Comparison of ENCODE assay signal across 8 mouse cellular contexts in genomic region chr4:107178830-107179490, GRCm38 (mm10). TPM values are rescaled to one million over a fixed set of nuclear protein-coding genes. Genes with fewer than 3 reads are reported as not detected.
DNase-seq lines count a peak whose midpoint lies in the region; ATAC-seq and TF ChIP-seq lines count a peak whose summit lies in the region.

TSS of gene Tceanc2 (minus strand) at chr4:107179116.

- peaks cover 8% of the 10 kb centered on the region for H3K36me3 ChIP-seq in C2C12 (ENCODE audit: control insufficient read depth, insufficient read depth)
- H3K36me3 ChIP-seq in heart, embryonic 14.5 days (ENCODE audit: control insufficient read depth, insufficient read depth, low read length) = peaks cover 23% of the 10 kb centered on the region
- H3K36me3 ChIP-seq in liver, embryonic 14.5 days (replicated peaks; ENCODE audit: control insufficient read depth, insufficient read depth, low read depth) = no peaks in the 10 kb centered on the region; the same call in 1 of the 2 replicates
- H3K36me3 ChIP-seq in stomach, embryonic 16.5 days (ENCODE audit: control insufficient read depth, insufficient read depth, low read length) = no peaks in the 10 kb centered on the region

- H3K9me3 ChIP-seq in heart, embryonic 14.5 days (ENCODE audit: control insufficient read depth, low read length) = no peaks in the 10 kb centered on the region
- no peaks in the 10 kb centered on the region for H3K9me3 ChIP-seq in liver, embryonic 14.5 days (ENCODE audit: control insufficient read depth, low read length)
- H3K9me3 ChIP-seq in stomach, embryonic 16.5 days (replicated peaks; ENCODE audit: control insufficient read depth, low read length) = no peaks in the 10 kb centered on the region

- no peaks in the 10 kb centered on the region for H3K27me3 ChIP-seq in C2C12 (ENCODE audit: control insufficient read depth, insufficient read depth, insufficient read length)
- H3K27me3 ChIP-seq in heart, embryonic 14.5 days (ENCODE audit: control insufficient read depth, insufficient read depth, low read length) = no peaks in the 10 kb centered on the region
- no peaks in the 10 kb centered on the region for H3K27me3 ChIP-seq in liver, embryonic 14.5 days (ENCODE audit: control insufficient read depth, insufficient read depth, low read length)
- H3K27me3 ChIP-seq in stomach, embryonic 16.5 days (ENCODE audit: control insufficient read depth, insufficient read depth, low read length) = no peaks in the 10 kb centered on the region

- ATAC-seq in heart, embryonic 14.5 days (ENCODE audit: insufficient number of reproducible peaks, insufficient read depth, low FRiP score, low read depth) = peak; percentile 54
- peak; percentile 47 for ATAC-seq in liver, embryonic 14.5 days (ENCODE audit: insufficient read depth)
- ATAC-seq in stomach, embryonic 16.5 days (ENCODE audit: insufficient read depth, low FRiP score) = peak; percentile 4; the same call in 1 of the 2 replicates

- H3K9ac ChIP-seq in heart, embryonic 14.5 days (ENCODE audit: low read length) = peak within 1 kb of the TSS; percentile 94
- peak within 1 kb of the TSS; percentile 88 for H3K9ac ChIP-seq in liver, embryonic 14.5 days (replicated peaks)
- peak within 1 kb of the TSS; percentile 91 for H3K9ac ChIP-seq in stomach, embryonic 16.5 days (ENCODE audit: low read length)

- peak within 1 kb of the TSS; percentile 97 for H3ac ChIP-seq in C2C12 (ENCODE audit: control insufficient read depth, insufficient read length, low read depth)

- peaks cover 65% of the 10 kb centered on the region for H3K79me2 ChIP-seq in C2C12 (ENCODE audit: control insufficient read depth, insufficient read depth)

- WGBS in bone marrow, adult 2 months = 0% methylated on average over 47 of the region's 47 CpGs
- under 1% methylated on average over 47 of the region's 47 CpGs for WGBS in heart, embryonic 14.5 days
- under 1% methylated on average over 47 of the region's 47 CpGs for WGBS in liver, embryonic 14.5 days (ENCODE audit: insufficient replicate concordance)
- WGBS in stomach, embryonic 16.5 days = under 1% methylated on average over 47 of the region's 47 CpGs

- H3K4me3 ChIP-seq in C2C12 (ENCODE audit: insufficient read depth, poor library complexity, severe bottlenecking) = peak within 1 kb of the TSS; percentile 83
- H3K4me3 ChIP-seq in bone marrow, adult 2 months (replicated peaks; ENCODE audit: control insufficient read depth, low read depth, low read length) = peak within 1 kb of the TSS; percentile 98
- H3K4me3 ChIP-seq in embryonic fibroblast, embryonic 13.5 days (ENCODE audit: insufficient read depth, low read length) = peak within 1 kb of the TSS; percentile 95
- H3K4me3 ChIP-seq in heart, embryonic 14.5 days (ENCODE audit: control insufficient read depth in 1 of 2, insufficient read depth in 1 of 2, low read depth in 1 of 2, low read length in 2 of 2) = peak within 1 kb of the TSS; percentile 87 to 98
- H3K4me3 ChIP-seq in liver, embryonic 14.5 days (ENCODE audit: insufficient read depth in 1 of 2, low read depth in 2 of 2, low read length in 2 of 2) = peak within 1 kb of the TSS; percentile 79 to 89
- H3K4me3 ChIP-seq in stomach, embryonic 16.5 days (replicated peaks; ENCODE audit: low read length) = peak within 1 kb of the TSS; percentile 88

- H3K4me2 ChIP-seq in heart, embryonic 14.5 days (ENCODE audit: low read length) = peak within 1 kb of the TSS; percentile 71
- H3K4me2 ChIP-seq in liver, embryonic 14.5 days (ENCODE audit: low read depth) = peak within 1 kb of the TSS; percentile 89
- peak within 1 kb of the TSS; percentile 66 for H3K4me2 ChIP-seq in stomach, embryonic 16.5 days (ENCODE audit: low read depth, low read length)

- H3K27ac ChIP-seq in bone marrow, adult 2 months (ENCODE audit: control insufficient read depth, insufficient read depth, low read depth, low read length, poor library complexity) = peak within 1 kb of the TSS; percentile 99
- peak within 1 kb of the TSS; percentile 98 for H3K27ac ChIP-seq in embryonic fibroblast, embryonic 13.5 days (ENCODE audit: insufficient read depth, low read length)
- peak within 1 kb of the TSS; percentile 96 to 97 for H3K27ac ChIP-seq in heart, embryonic 14.5 days (replicated peaks in 1 of 2; ENCODE audit: control insufficient read depth in 1 of 2, insufficient read depth in 1 of 2, low read depth in 2 of 2, low read length in 2 of 2)
- peak within 1 kb of the TSS; percentile 90 for H3K27ac ChIP-seq in liver, embryonic 14.5 days
- peak within 1 kb of the TSS; percentile 94 for H3K27ac ChIP-seq in stomach, embryonic 16.5 days (ENCODE audit: low read length)

- peak; percentile 73 for DNase-seq in kidney, postnatal 10 days
- DNase-seq in liver, embryonic 14.5 days (ENCODE audit: low read depth in 3 of 3, low spot score in 3 of 3) = peak in 2 of 3 experiments; percentile 34 to 45
- DNase-seq in natural killer cell, adult 2 months (ENCODE audit: low spot score in 2 of 2) = peak; percentile 68 to 70

- TF ChIP-seq POLR2A in bone marrow, adult 2 months (IDR thresholded peaks at IDR 0.05; ENCODE audit: borderline replicate concordance, control insufficient read depth, low read depth, low read length) = 0 out of 2 replicates have a peak, but pooled peaks have one; percentile 44
- TF ChIP-seq POLR2A in embryonic fibroblast, embryonic 13.5 days (IDR thresholded peaks at IDR 0.05; ENCODE audit: low read depth, low read length) = peak; percentile 61

- TF ChIP-seq EP300 in liver, embryonic 14.5 days (IDR thresholded peaks at IDR 0.05; ENCODE audit: low read depth) = no peak

- H3K4me1 ChIP-seq in bone marrow, adult 2 months (ENCODE audit: control insufficient read depth, insufficient read depth, low read length) = no peaks in the 10 kb centered on the region; the same call in 1 of the 2 replicates
- peaks cover 12% of the 10 kb centered on the region for H3K4me1 ChIP-seq in embryonic fibroblast, embryonic 13.5 days (ENCODE audit: control insufficient read depth, insufficient read depth, low read length)
- peaks cover 0 to 21% of the 10 kb centered on the region in 2 experiments; a peak in 2 of 4 replicates for H3K4me1 ChIP-seq in heart, embryonic 14.5 days (ENCODE audit: control insufficient read depth in 2 of 2, insufficient read depth in 2 of 2, low read length in 2 of 2)
- peaks cover 25 to 34% of the 10 kb centered on the region in 2 experiments for H3K4me1 ChIP-seq in liver, embryonic 14.5 days (replicated peaks; ENCODE audit: control insufficient read depth in 2 of 2, insufficient read depth in 2 of 2, low read length in 1 of 2)
- H3K4me1 ChIP-seq in stomach, embryonic 16.5 days (ENCODE audit: control insufficient read depth, insufficient read depth, low read length) = peaks cover 18% of the 10 kb centered on the region

- peaks cover 37% of the 10 kb centered on the region for H3K79me3 ChIP-seq in C2C12 (ENCODE audit: low read depth)

- no peak for TF ChIP-seq CTCF in C2C12 (IDR thresholded peaks at IDR 0.05; ENCODE audit: control insufficient read depth, insufficient read depth, insufficient read length)
- TF ChIP-seq CTCF in bone marrow, adult 2 months (IDR thresholded peaks at IDR 0.05; ENCODE audit: control insufficient read depth, insufficient read depth, low read length) = 0 out of 2 replicates have a peak, but pooled peaks have one; percentile 1
- no peak for TF ChIP-seq CTCF in embryonic fibroblast, embryonic 13.5 days (IDR thresholded peaks at IDR 0.05; ENCODE audit: borderline replicate concordance, insufficient read depth, low read length)
- peak; percentile 18; the same call in 1 of the 2 replicates for TF ChIP-seq CTCF in liver, embryonic 14.5 days (IDR thresholded peaks at IDR 0.05; ENCODE audit: low read depth)

TF ChIP-seq in C2C12, 6 proteins besides CTCF, POLR2A, EP300 and RAD21:
- TF ChIP-seq CEBPB (IDR thresholded peaks at IDR 0.05; ENCODE audit: low read depth) = no peak

RNA-seq across cellular contexts. Expression of gene Tceanc2, which starts in this region (rescaled TPM):
- polyA plus RNA-seq in C2C12 (2012; fragmentation: generic; extraction: Trizol) = 15.6 TPM
- polyA plus RNA-seq in bone marrow, adult 2 months (2011; ENCODE audit: insufficient read depth, insufficient read length, low replicate concordance, missing spikeins) = 26.5 and 33.5 TPM in 2 replicates
- polyA plus RNA-seq in embryonic fibroblast, embryonic 13.5 days (2011; ENCODE audit: insufficient read length, low read depth, missing spikeins) = 23.0 and 29.7 TPM in 2 replicates
- 11.4 and 16.8 TPM in 2 replicates for polyA plus RNA-seq in heart, embryonic 14.5 days (2014; fragmentation: Nextera tagmentation; extraction: Ambion mirVana)
- polyA plus RNA-seq in liver, embryonic 14.5 days (2012; rRNA removed) = 3.3 and 5.5 TPM in 2 replicates
- polyA plus RNA-seq in liver, embryonic 14.5 days (2014; fragmentation: Nextera tagmentation; extraction: Ambion mirVana) = 11.3 and 24.2 TPM in 2 replicates
- 17.9 and 25.2 TPM in 2 replicates for polyA plus RNA-seq in stomach, embryonic 16.5 days (2015; fragmentation: Nextera tagmentation; extraction: Ambion mirVana)

Comparison
In these comparisons a context has a peak if more than half of its experiments do, and no peak if none do; other contexts are left out.
1. Peak in every context shown above with its lines: DNase-seq, ATAC-seq, H3K4me3 ChIP-seq and H3K27ac ChIP-seq.
2. CTCF ChIP-seq: peak in bone marrow, adult 2 months (single experiment) and liver, embryonic 14.5 days (single experiment); none in C2C12 (single experiment) and embryonic fibroblast, embryonic 13.5 days (single experiment).
3. ATAC-seq: peak in every context shown above with its lines; median percentile 54 in heart, embryonic 14.5 days; 47 in liver, embryonic 14.5 days; 4 in stomach, embryonic 16.5 days.